Mouse (Mus musculus): ENCODE measurements around the gene Siglech. TPM values are rescaled to one million over a fixed set of nuclear protein-coding genes. Genes with fewer than 3 reads are reported as not detected.

Siglech gene
- polyA plus RNA-seq (2012; rRNA removed) = 0.51 and 0.71 TPM in 2 replicates

DNA sequence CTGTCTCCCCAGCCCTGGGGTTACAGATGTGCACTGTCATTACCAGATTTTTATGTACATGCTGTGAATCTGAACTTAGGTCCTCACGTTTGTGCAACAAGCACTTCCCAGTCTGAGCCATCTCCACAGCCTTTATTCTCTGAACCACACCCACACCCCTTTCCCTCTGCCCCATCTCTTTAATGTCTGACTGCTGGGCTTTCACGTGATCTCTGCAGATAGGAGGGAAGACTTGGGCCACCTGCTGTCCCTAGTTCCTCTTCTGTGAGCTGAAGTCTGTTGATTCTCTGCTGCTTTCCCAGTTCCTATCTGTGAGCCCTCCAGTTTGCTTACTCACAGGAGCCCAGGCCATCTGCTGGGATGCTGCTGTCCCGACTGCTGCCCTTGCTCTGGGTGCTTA, at the start of gene Siglech:
Gene Siglech (plus strand): TSS at position 253 of the 400 bp plus-strand sequence.

DNA sequence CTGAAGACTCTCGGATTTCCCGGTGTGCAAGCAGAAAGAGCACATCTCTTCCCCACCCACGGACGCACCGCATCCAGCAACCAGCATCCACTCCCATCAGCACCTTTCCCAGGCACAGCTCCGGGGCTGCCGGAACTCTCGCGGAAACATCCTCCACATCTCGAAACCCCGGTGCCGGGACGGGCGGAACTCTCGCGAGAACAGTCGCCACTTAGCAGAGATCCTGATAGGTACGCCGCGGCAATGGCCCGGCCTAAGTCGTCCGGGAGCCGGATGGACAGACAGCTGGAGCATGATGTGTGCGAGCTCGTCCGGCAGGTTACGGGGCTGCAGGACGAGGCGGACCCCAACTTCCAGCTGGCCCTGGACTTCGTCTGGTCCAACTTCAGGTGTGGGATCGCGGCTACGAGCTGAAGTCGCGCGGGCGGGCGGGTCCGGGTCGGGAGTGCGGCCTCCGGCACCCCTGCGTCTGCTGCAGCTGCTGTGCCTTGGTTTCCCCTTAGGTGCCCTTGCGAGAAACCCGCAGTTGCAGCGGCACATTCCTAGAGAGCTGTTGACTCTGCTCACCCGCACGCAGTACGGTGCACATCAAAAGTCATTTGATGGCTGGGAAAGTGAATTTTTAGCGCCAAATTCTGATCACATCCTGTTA, 26.1 kb downstream of the Siglech start, which contains the start of gene Tubgcp5:
Gene Tubgcp5 (plus strand): TSS at position 203 of the 652 bp plus-strand sequence.

Other genes starting within 250 kb of the Siglech start
- gene Tubgcp5, start 26.0 kb downstream of the Siglech start, polyA plus RNA-seq (2012; rRNA removed) = 25.2 and 31.6 TPM in 2 replicates
- 41.8 and 43.3 TPM in 2 replicates for gene Cyfip1, start 73.6 kb downstream of the Siglech start, polyA plus RNA-seq (2012; rRNA removed)
- gene Nipa2, start 194.3 kb downstream of the Siglech start, polyA plus RNA-seq (2012; rRNA removed) = 21.6 and 23.3 TPM in 2 replicates

Measured in central nervous system, embryonic 14 days (tissue).